Mouse (Mus musculus) ES-Bruce4 (cell line): ENCODE data around the gene Olfr1291-ps1.

Experiments used
- CTCF ChIP-seq: IDR thresholded peaks from one replicate; pipeline ENCODE4 v1.8.1; 2011; ENCODE audit warnings: low read depth, low read length
- POLR2A ChIP-seq: IDR thresholded peaks from one replicate; pipeline ENCODE4 v1.8.1; 2011; ENCODE audit warnings: low read length; ENCODE audit not compliant: insufficient read depth

GRCm38 (mm10) chr2:111493729-111494128 is 3.3 kb upstream of the Olfr1291-ps1 start, which contains the start of gene Olfr1290:
- TF ChIP-seq CTCF (no peak), POLR2A (no peak)
